Mouse (Mus musculus): ENCODE measurements around the gene Pip4k2b. TPM values are rescaled to one million over a fixed set of nuclear protein-coding genes. Genes with fewer than 3 reads are reported as not detected.

Gene Pip4k2b
- polyA plus RNA-seq, 1 experiment from 2014 or later: 4.7 TPM

DNA sequence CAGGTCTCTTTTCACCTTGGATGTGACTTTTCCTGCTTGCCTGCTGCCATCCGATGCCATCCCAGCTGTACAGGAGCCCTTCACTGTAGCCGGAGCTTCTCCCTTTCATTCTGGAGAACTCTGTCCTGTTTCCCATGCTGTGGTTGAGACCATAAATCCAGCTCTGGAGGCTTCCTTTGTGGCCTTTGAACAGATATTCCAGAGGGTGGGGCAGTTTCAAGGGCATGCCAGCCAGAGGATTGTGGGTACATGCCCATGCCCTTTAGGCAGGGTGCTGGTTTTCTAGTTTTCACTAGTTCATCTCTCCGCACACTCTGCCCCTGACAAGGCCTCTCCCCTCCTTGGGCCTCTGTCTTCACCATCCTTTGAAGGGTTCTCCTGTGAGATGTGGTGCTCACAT lies 57.4 kb downstream of the Pip4k2b start:
- H3K27ac ChIP-seq (ENCODE audit: low read length): no peak overlapping the region
- no peak overlapping the region for H3K9ac ChIP-seq (replicated peaks; ENCODE audit: low read depth, low read length)
- H3K4me2 ChIP-seq (ENCODE audit: low read length): no peak overlapping the region
- ATAC-seq: no peak
- H3K27me3 ChIP-seq (replicated peaks; ENCODE audit: control insufficient read depth, insufficient read depth, low read length): no peaks in the 10 kb centered on the region
- H3K4me3 ChIP-seq (replicated peaks; ENCODE audit: low read length): no peak overlapping the region
- H3K9me3 ChIP-seq (ENCODE audit: control insufficient read depth, low read length): no peaks in the 10 kb centered on the region
- 82% methylated on average over 3 of the region's 3 CpGs for WGBS
- H3K4me1 ChIP-seq (replicated peaks; ENCODE audit: control insufficient read depth, insufficient read depth, low read length): peaks cover 10% of the 10 kb centered on the region
- H3K36me3 ChIP-seq (ENCODE audit: control insufficient read depth, insufficient read depth): peaks cover 13% of the 10 kb centered on the region

DNA sequence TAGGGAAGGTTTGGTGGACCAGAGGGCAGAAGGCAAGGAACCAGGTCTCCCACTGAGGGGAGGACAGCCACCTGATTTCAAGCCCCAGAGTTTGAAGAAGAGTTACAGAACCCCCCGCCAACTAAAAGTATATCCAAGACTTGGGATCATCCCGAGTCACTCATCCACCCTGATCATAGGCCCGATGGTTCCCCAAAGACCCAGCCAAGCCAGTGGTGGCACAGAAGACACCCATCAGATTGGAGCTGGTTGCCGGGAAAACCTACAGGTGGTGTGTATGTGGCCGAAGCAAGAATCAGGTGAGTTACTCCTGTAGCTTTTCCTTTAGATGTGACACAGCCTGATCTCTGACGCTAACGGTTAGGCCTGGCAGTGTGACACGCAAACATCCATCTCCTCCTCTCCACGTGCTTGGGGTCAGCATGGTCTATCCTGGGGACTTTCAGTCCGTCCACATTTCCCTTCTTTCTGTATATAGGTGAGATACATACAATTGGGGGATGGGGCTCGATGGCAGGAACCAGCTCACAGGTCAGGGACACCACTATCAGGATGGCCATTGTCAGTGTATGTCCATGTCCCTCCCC lies 58.1 kb downstream of the Pip4k2b start:
- ATAC-seq: no peak
- no peak overlapping the region for H3K27ac ChIP-seq (ENCODE audit: low read length)
- H3K4me2 ChIP-seq (ENCODE audit: low read length): peak overlapping the region; percentile 68
- no peak overlapping the region for H3K9ac ChIP-seq (replicated peaks; ENCODE audit: low read depth, low read length)
- H3K4me1 ChIP-seq (replicated peaks; ENCODE audit: control insufficient read depth, insufficient read depth, low read length): peaks cover 10% of the 10 kb centered on the region
- 75% methylated on average over 11 of the region's 11 CpGs for WGBS
- peak overlapping the region; percentile 39 for H3K4me3 ChIP-seq (replicated peaks; ENCODE audit: low read length)
- H3K27me3 ChIP-seq (replicated peaks; ENCODE audit: control insufficient read depth, insufficient read depth, low read length): no peaks in the 10 kb centered on the region
- H3K36me3 ChIP-seq (ENCODE audit: control insufficient read depth, insufficient read depth): peaks cover 15% of the 10 kb centered on the region
- no peaks in the 10 kb centered on the region for H3K9me3 ChIP-seq (ENCODE audit: control insufficient read depth, low read length)

DNA sequence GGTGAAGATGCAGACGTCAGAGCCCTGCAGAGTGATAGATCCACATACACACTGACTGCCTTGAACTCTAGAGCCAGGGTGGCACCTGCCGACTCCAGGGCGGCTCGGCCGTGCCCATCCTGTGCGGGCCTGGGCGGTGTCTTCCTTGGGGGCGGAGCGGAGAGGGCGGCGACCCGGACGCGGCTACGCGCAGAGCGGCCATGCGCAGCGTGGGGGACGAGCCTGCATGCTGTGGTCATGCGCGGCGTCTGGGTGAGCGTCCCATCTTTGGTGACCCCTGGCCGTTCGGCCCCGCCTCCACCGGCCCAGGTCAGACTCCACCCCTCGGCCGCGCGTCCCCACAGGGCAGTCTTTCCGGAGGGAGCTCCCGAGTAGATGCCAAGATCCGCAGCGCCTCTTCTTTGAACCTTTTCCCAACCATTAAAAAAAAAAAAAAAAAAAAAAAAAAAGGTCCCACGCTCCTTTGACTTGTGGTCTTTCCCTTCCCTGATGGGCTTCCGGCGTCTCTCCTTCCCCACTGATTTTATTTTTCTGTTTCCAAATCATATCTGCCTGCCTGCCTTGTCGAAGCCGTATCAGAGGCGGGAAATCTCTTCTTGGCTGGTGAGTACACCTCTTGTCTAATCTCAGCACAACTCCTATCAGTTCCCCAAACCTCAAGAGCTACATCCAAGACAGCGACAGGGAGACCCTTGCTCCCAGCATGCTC lies 58.7 kb downstream of the Pip4k2b start, which contains the start of gene Cisd3:
Gene Cisd3 (plus strand): TSS at position 214 of the 709 bp plus-strand sequence.
- H3K27ac ChIP-seq (ENCODE audit: low read length): no peak within 1 kb of the TSS
- H3K9ac ChIP-seq (replicated peaks; ENCODE audit: low read depth, low read length): peak within 1 kb of the TSS; percentile 53
- peak; percentile 77 for ATAC-seq

DNA sequence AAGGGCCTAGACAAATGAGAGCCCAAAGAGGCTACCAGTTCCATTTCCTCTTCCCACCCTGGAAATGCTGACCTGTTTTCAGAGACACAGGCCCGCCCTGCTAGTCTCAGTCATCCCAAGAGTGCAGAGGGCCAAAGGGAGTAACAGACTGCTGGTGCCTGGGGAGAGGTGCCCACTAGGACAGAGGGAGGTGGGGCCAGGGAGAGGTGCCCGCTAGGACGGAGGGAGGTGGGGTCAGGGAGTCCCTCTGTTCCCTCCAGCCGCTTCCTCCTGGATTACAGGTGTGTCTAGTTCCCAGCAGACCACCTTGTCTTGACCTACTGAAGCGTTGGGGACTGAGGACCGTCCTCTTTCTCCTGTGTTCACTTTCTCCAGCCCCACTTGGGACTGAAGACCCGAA lies 59.7 kb downstream of the Pip4k2b start:
- Histone ChIP-seq H3K27me3 (replicated peaks; ENCODE audit: control insufficient read depth, insufficient read depth, low read length) (no peaks in the 10 kb centered on the region), H3K4me1 (replicated peaks; ENCODE audit: control insufficient read depth, insufficient read depth, low read length) (peaks cover 14% of the 10 kb centered on the region), H3K4me2 (ENCODE audit: low read length) (no peak overlapping the region), H3K4me3 (replicated peaks; ENCODE audit: low read length) (no peak overlapping the region), H3K9me3 (ENCODE audit: control insufficient read depth, low read length) (no peaks in the 10 kb centered on the region), H3K27ac (ENCODE audit: low read length) (no peak overlapping the region), H3K9ac (replicated peaks; ENCODE audit: low read depth, low read length) (no peak overlapping the region), H3K36me3 (ENCODE audit: control insufficient read depth, insufficient read depth) (peaks cover 4% of the 10 kb centered on the region; the same call in 1 of the 2 replicates)
- no peak for ATAC-seq
- 55% methylated on average over 7 of the region's 7 CpGs for WGBS

More for the DNA sequence above, 58.7 kb downstream of the Pip4k2b start, which contains the start of gene Cisd3:
- Histone ChIP-seq H3K4me3 (replicated peaks; ENCODE audit: low read length) (peak within 1 kb of the TSS; percentile 39), H3K4me2 (ENCODE audit: low read length) (peak within 1 kb of the TSS; percentile 68), H3K4me1 (replicated peaks; ENCODE audit: control insufficient read depth, insufficient read depth, low read length) (peaks cover 10% of the 10 kb centered on the region), H3K36me3 (ENCODE audit: control insufficient read depth, insufficient read depth) (peaks cover 12% of the 10 kb centered on the region), H3K27me3 (replicated peaks; ENCODE audit: control insufficient read depth, insufficient read depth, low read length) (no peaks in the 10 kb centered on the region), H3K9me3 (ENCODE audit: control insufficient read depth, low read length) (no peaks in the 10 kb centered on the region)
- WGBS: under 1% methylated on average over 41 of the region's 43 CpGs

DNA sequence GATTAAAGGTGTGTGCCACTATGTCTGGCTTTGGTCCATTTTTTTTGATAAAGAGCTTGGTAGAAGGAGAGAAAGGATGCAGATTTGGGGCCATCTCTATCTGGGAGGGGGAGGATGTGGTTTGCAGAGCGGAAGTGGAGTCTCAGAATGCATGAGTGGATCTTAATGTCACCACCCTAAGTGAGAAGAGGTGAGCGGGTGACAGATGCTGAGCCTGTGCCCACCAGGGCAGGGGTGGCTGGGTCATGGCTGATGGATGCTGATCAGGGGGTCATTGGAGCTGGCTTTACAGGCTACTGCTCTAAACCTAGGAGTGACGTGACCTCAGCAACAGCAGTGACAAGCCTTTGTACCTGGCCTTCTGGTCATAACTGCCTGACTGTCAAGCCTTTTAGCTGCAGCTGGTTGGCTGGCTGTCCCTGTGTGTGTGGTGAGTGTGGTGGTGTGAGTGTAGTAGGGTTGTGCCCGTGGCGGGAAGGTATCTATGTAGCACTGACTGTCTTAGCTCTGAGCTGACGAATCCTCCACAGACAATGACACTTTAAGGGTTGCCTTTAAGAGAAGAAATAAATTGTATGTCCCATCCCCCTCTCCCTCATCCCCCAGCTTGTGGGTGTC lies 60.3 kb downstream of the Pip4k2b start:
- no peaks in the 10 kb centered on the region for H3K9me3 ChIP-seq (ENCODE audit: control insufficient read depth, low read length)
- no peak overlapping the region for H3K27ac ChIP-seq (ENCODE audit: low read length)
- H3K4me3 ChIP-seq (replicated peaks; ENCODE audit: low read length): no peak overlapping the region
- 81% methylated on average over 6 of the region's 6 CpGs for WGBS
- H3K4me2 ChIP-seq (ENCODE audit: low read length): no peak overlapping the region
- no peak overlapping the region for H3K9ac ChIP-seq (replicated peaks; ENCODE audit: low read depth, low read length)
- H3K27me3 ChIP-seq (replicated peaks; ENCODE audit: control insufficient read depth, insufficient read depth, low read length): no peaks in the 10 kb centered on the region
- no peak for ATAC-seq
- H3K36me3 ChIP-seq (ENCODE audit: control insufficient read depth, insufficient read depth): peaks cover 6% of the 10 kb centered on the region; the same call in 1 of the 2 replicates
- peaks cover 14% of the 10 kb centered on the region for H3K4me1 ChIP-seq (replicated peaks; ENCODE audit: control insufficient read depth, insufficient read depth, low read length)

DNA sequence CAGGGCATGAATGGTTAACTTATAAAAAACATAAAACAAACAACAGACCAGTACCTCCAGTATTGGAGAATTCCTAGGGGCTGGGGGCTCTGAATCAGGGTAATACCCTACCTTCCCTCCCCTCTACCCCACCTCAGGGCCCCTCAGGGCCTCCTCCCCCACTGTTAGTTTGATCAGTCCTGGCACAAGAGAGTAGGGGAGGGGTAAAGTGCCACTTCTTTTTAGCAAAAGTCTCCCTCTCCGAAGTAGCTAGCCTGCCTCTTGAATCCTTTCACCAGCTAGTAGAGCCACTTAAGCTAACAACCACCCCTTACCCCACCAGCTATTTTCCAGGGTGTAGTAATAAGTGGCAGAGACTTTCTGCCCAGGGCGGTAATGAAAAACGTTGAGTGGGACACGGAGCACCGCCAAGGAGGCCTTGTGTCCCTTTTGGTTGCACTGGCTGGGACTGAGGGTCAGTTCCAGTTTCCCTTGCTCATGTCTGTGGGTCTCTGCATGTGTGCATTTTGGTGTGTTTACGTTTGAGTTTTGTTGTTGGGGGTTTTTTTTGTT lies 61.9 kb downstream of the Pip4k2b start:
- Histone ChIP-seq H3K9ac (replicated peaks; ENCODE audit: low read depth, low read length) (no peak overlapping the region), H3K9me3 (ENCODE audit: control insufficient read depth, low read length) (no peaks in the 10 kb centered on the region), H3K27me3 (replicated peaks; ENCODE audit: control insufficient read depth, insufficient read depth, low read length) (no peaks in the 10 kb centered on the region), H3K4me3 (replicated peaks; ENCODE audit: low read length) (no peak overlapping the region), H3K36me3 (ENCODE audit: control insufficient read depth, insufficient read depth) (peaks cover 6% of the 10 kb centered on the region; the same call in 1 of the 2 replicates), H3K4me2 (ENCODE audit: low read length) (no peak overlapping the region), H3K4me1 (replicated peaks; ENCODE audit: control insufficient read depth, insufficient read depth, low read length) (peaks cover 24% of the 10 kb centered on the region), H3K27ac (ENCODE audit: low read length) (no peak overlapping the region)
- no peak for ATAC-seq
- WGBS: 68% methylated on average over 6 of the region's 6 CpGs

DNA sequence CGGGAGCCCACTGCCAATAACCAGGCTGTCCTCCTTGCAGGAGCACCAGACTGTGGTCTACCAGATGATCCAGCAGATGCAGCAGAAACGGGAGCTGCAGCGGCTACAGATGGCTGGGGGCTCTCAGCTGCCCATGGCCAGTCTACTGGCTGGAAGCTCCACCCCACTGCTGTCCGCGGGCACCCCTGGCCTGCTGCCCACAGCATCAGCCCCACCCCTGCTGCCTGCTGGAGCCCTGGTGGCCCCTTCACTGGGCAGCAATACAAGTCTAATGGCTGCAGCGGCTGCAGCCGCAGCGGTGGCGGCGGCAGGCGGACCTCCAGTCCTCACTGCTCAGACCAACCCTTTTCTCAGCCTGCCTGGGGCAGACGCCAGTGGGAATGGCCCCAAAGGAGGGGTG lies 64.1 kb downstream of the Pip4k2b start:
- Histone ChIP-seq H3K4me3 (replicated peaks; ENCODE audit: low read length) (no peak overlapping the region), H3K4me1 (replicated peaks; ENCODE audit: control insufficient read depth, insufficient read depth, low read length) (peaks cover 28% of the 10 kb centered on the region), H3K9me3 (ENCODE audit: control insufficient read depth, low read length) (no peaks in the 10 kb centered on the region), H3K36me3 (ENCODE audit: control insufficient read depth, insufficient read depth) (peaks cover 6% of the 10 kb centered on the region; the same call in 1 of the 2 replicates), H3K27ac (ENCODE audit: low read length) (no peak overlapping the region), H3K9ac (replicated peaks; ENCODE audit: low read depth, low read length) (no peak overlapping the region), H3K4me2 (ENCODE audit: low read length) (no peak overlapping the region), H3K27me3 (replicated peaks; ENCODE audit: control insufficient read depth, insufficient read depth, low read length) (no peaks in the 10 kb centered on the region)
- peak; percentile 49; the same call in 1 of the 2 replicates for ATAC-seq
- 42% methylated on average over 12 of the region's 12 CpGs for WGBS

DNA sequence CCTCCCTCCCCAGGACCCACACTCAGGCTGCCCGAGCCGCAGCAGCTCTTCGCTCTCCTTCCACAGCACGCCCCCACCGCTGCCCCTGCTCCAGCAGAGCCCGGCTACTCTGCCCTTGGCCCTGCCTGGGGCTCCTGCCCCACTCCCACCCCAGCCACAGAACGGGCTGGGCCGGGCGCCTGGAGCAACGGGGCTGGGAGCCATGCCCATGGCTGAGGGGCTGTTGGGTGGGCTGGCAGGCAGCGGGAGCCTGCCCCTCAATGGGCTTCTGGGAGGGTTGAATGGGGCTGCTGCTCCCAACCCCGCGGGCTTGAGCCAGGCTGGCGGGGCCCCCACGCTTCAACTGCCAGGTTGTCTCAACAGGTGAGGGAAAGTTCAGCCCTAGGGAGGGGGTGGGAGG lies 66.2 kb downstream of the Pip4k2b start:
- ATAC-seq: peak; percentile 30
- Histone ChIP-seq H3K9me3 (ENCODE audit: control insufficient read depth, low read length) (no peaks in the 10 kb centered on the region), H3K27me3 (replicated peaks; ENCODE audit: control insufficient read depth, insufficient read depth, low read length) (no peaks in the 10 kb centered on the region), H3K9ac (replicated peaks; ENCODE audit: low read depth, low read length) (no peak overlapping the region), H3K4me3 (replicated peaks; ENCODE audit: low read length) (no peak overlapping the region), H3K4me1 (replicated peaks; ENCODE audit: control insufficient read depth, insufficient read depth, low read length) (peaks cover 24% of the 10 kb centered on the region), H3K27ac (ENCODE audit: low read length) (no peak overlapping the region), H3K36me3 (ENCODE audit: control insufficient read depth, insufficient read depth) (peaks cover 22% of the 10 kb centered on the region), H3K4me2 (ENCODE audit: low read length) (no peak overlapping the region)
- 46% methylated on average over 15 of the region's 15 CpGs for WGBS

DNA sequence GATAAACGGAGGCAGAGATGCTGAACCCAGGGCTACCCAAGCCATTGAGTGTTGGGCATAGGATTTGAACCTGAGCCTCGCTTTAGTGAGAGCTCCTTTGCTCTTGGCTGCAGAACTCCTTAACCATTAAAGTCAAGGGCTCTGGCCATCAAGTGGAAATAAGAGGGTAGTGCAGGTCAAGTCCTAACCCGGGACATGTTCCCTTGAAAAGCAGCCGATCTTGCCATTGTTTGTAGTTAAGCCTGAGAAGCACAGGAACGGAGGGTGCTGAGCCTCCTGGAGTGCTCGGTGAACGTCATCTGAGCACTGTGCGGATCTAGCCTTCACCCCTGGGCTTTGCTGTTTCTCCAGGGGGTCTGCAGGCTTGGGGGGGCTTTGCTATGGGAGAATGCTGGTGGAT lies 66.7 kb downstream of the Pip4k2b start:
- Histone ChIP-seq H3K4me1 (replicated peaks; ENCODE audit: control insufficient read depth, insufficient read depth, low read length) (peaks cover 24% of the 10 kb centered on the region), H3K36me3 (ENCODE audit: control insufficient read depth, insufficient read depth) (peaks cover 23% of the 10 kb centered on the region), H3K4me3 (replicated peaks; ENCODE audit: low read length) (no peak overlapping the region), H3K27ac (ENCODE audit: low read length) (no peak overlapping the region), H3K9me3 (ENCODE audit: control insufficient read depth, low read length) (no peaks in the 10 kb centered on the region), H3K9ac (replicated peaks; ENCODE audit: low read depth, low read length) (no peak overlapping the region), H3K4me2 (ENCODE audit: low read length) (no peak overlapping the region), H3K27me3 (replicated peaks; ENCODE audit: control insufficient read depth, insufficient read depth, low read length) (no peaks in the 10 kb centered on the region)
- no peak for ATAC-seq
- WGBS: 42% methylated on average over 8 of the region's 8 CpGs

Data from forebrain, embryonic 16.5 days (tissue).